Mouse (Mus musculus): ENCODE results near the gene Perp. TPM values are rescaled to one million over a fixed set of nuclear protein-coding genes. Genes with fewer than 3 reads are reported as not detected.
A peak's percentile ranks its signal among the peaks of the same experiment; 100 is the strongest.

The Perp gene
- polyA plus RNA-seq (2011; ENCODE audit: insufficient read depth, insufficient read length, low replicate concordance, missing spikeins) = 4.6 TPM in 1 of 2 replicates, not detected in the other

GRCm38 (mm10) chr10:18844441-18845286, at the start of gene Perp:
Gene Perp (plus strand): TSS chr10:18845020.
- peak within 1 kb of the TSS; percentile 51 for H3K4me3 ChIP-seq (replicated peaks; ENCODE audit: control insufficient read depth, low read depth, low read length)
- TF ChIP-seq CTCF (IDR thresholded peaks at IDR 0.05; ENCODE audit: control insufficient read depth, insufficient read depth, low read length) = no peak
- TF ChIP-seq POLR2A (IDR thresholded peaks at IDR 0.05; ENCODE audit: borderline replicate concordance, control insufficient read depth, low read depth, low read length) = 0 out of 2 replicates have a peak, but pooled peaks have one; percentile 10
- H3K27ac ChIP-seq (ENCODE audit: control insufficient read depth, insufficient read depth, low read depth, low read length, poor library complexity) = peak within 1 kb of the TSS; percentile 54; the same call in 1 of the 2 replicates

GRCm38 (mm10) chr10:18811751-18812150, 33.1 kb upstream of the Perp start:
- 88% methylated on average over 2 of the region's 2 CpGs for whole genome bisulfite sequencing
- no peak overlapping the region for H3K4me3 ChIP-seq (replicated peaks; ENCODE audit: control insufficient read depth, low read depth, low read length)
- H3K4me1 ChIP-seq (ENCODE audit: control insufficient read depth, insufficient read depth, low read length) = no peaks in the 10 kb centered on the region
- H3K27ac ChIP-seq (ENCODE audit: control insufficient read depth, insufficient read depth, low read depth, low read length, poor library complexity) = no peak overlapping the region
- TF ChIP-seq CTCF (IDR thresholded peaks at IDR 0.05; ENCODE audit: control insufficient read depth, insufficient read depth, low read length) (no peak), POLR2A (IDR thresholded peaks at IDR 0.05; ENCODE audit: borderline replicate concordance, control insufficient read depth, low read depth, low read length) (no peak)

More at GRCm38 (mm10) chr10:18844441-18845286, at the start of gene Perp:
- peaks cover 3% of the 10 kb centered on the region; the same call in 1 of the 2 replicates for H3K4me1 ChIP-seq (ENCODE audit: control insufficient read depth, insufficient read depth, low read length)
- WGBS = 6% methylated on average over 54 of the region's 54 CpGs

DNA sequence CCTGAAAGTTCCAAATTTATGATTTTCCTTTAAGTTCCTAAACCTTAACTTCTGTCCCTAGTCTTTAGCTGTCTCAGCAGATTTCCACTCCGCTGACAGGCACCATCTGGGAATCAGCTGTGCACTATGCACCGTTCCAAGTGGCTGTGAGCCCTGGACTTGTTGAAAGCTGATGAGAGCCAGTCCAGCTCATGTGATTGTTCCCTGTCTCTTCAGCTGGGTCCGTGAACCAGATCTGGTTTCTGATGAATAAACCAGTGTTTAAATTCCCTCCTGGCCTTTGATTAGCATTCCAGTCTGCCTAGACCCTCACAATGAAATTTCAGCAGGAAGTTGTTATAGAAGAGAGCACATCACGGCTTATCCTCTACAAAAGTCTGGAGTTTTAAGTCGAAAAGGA, 28.3 kb upstream of the Perp start:
- H3K4me3 ChIP-seq (replicated peaks; ENCODE audit: control insufficient read depth, low read depth, low read length) = no peak overlapping the region

GRCm38 (mm10) chr10:18825143-18825542, 19.7 kb upstream of the Perp start:
- TF ChIP-seq CTCF (IDR thresholded peaks at IDR 0.05; ENCODE audit: control insufficient read depth, insufficient read depth, low read length) (no peak), POLR2A (IDR thresholded peaks at IDR 0.05; ENCODE audit: borderline replicate concordance, control insufficient read depth, low read depth, low read length) (no peak)
- Histone ChIP-seq H3K4me1 (ENCODE audit: control insufficient read depth, insufficient read depth, low read length) (peaks cover 3% of the 10 kb centered on the region; the same call in 1 of the 2 replicates), H3K4me3 (replicated peaks; ENCODE audit: control insufficient read depth, low read depth, low read length) (no peak overlapping the region), H3K27ac (ENCODE audit: control insufficient read depth, insufficient read depth, low read depth, low read length, poor library complexity) (no peak overlapping the region)

More for the DNA sequence above, 28.3 kb upstream of the Perp start:
- no peak overlapping the region for H3K27ac ChIP-seq (ENCODE audit: control insufficient read depth, insufficient read depth, low read depth, low read length, poor library complexity)
- no peak for TF ChIP-seq POLR2A (IDR thresholded peaks at IDR 0.05; ENCODE audit: borderline replicate concordance, control insufficient read depth, low read depth, low read length)
- no peak for TF ChIP-seq CTCF (IDR thresholded peaks at IDR 0.05; ENCODE audit: control insufficient read depth, insufficient read depth, low read length)
- 83% methylated on average over 5 of the region's 5 CpGs for WGBS
- H3K4me1 ChIP-seq (ENCODE audit: control insufficient read depth, insufficient read depth, low read length) = no peaks in the 10 kb centered on the region

- no peak overlapping the region for H3K27ac ChIP-seq (ENCODE audit: control insufficient read depth, insufficient read depth, low read depth, low read length, poor library complexity)
- TF ChIP-seq CTCF (IDR thresholded peaks at IDR 0.05; ENCODE audit: control insufficient read depth, insufficient read depth, low read length) = no peak
- TF ChIP-seq POLR2A (IDR thresholded peaks at IDR 0.05; ENCODE audit: borderline replicate concordance, control insufficient read depth, low read depth, low read length) = no peak
- H3K4me3 ChIP-seq (replicated peaks; ENCODE audit: control insufficient read depth, low read depth, low read length) = no peak overlapping the region
- 12% methylated on average over 2 of the region's 2 CpGs for WGBS
- H3K4me1 ChIP-seq (ENCODE audit: control insufficient read depth, insufficient read depth, low read length) = peaks cover 3% of the 10 kb centered on the region; the same call in 1 of the 2 replicates
These were observed 18.7 kb upstream of the Perp start for GRCm38 (mm10) chr10:18826107-18826506.

DNA sequence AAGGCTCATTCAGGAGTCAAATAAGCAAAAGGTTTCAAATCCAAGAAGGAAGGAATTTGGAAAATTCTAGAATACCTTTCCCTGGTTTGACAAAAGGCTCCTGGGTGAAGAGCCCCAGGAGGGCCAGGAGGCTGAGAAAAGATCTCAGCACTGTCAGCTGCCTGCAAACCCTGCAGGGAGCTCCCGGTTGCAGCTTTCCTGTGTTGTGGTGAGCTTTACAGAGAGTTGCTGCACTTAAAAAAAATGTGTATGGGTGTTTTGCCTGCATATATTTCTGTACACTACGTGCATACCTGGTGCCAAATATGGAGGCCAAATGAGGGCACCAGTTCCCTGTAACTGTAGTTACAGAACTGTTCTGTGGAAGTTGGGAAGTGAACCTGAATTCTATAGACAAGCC, 16.9 kb upstream of the Perp start:
- TF ChIP-seq POLR2A (IDR thresholded peaks at IDR 0.05; ENCODE audit: borderline replicate concordance, control insufficient read depth, low read depth, low read length) (no peak), CTCF (IDR thresholded peaks at IDR 0.05; ENCODE audit: control insufficient read depth, insufficient read depth, low read length) (no peak)
- WGBS = 35% methylated on average over 2 of the region's 2 CpGs
- H3K4me1 ChIP-seq (ENCODE audit: control insufficient read depth, insufficient read depth, low read length) = peaks cover 3% of the 10 kb centered on the region; the same call in 1 of the 2 replicates
- H3K4me3 ChIP-seq (replicated peaks; ENCODE audit: control insufficient read depth, low read depth, low read length) = no peak overlapping the region
- H3K27ac ChIP-seq (ENCODE audit: control insufficient read depth, insufficient read depth, low read depth, low read length, poor library complexity) = no peak overlapping the region

DNA sequence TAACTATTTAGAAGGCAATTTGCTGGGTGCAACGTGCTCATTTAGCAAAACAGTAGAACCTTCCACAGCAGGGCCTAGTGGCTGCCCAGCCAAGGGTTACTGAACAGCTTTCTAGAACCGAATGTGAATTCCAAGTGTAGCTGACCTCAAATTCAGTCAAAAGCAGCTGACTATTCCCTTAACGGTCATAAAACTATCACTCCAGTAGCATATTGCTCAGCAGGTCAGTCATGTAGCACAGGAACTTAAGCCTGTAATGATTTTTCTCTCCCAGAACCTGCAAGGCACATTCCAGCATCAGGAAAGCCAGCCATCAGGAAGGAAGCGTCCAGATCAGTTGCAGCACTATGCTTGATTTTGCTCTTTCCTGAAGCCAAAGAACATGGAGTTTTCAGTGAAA, 14.5 kb upstream of the Perp start:
- no peak for TF ChIP-seq POLR2A (IDR thresholded peaks at IDR 0.05; ENCODE audit: borderline replicate concordance, control insufficient read depth, low read depth, low read length)
- no peak for TF ChIP-seq CTCF (IDR thresholded peaks at IDR 0.05; ENCODE audit: control insufficient read depth, insufficient read depth, low read length)
- Histone ChIP-seq H3K4me3 (replicated peaks; ENCODE audit: control insufficient read depth, low read depth, low read length) (no peak overlapping the region), H3K4me1 (ENCODE audit: control insufficient read depth, insufficient read depth, low read length) (no peaks in the 10 kb centered on the region), H3K27ac (ENCODE audit: control insufficient read depth, insufficient read depth, low read depth, low read length, poor library complexity) (no peak overlapping the region)
- WGBS = 73% methylated on average over 4 of the region's 4 CpGs

GRCm38 (mm10) chr10:18831823-18832222, 13.0 kb upstream of the Perp start:
- Histone ChIP-seq H3K27ac (ENCODE audit: control insufficient read depth, insufficient read depth, low read depth, low read length, poor library complexity) (no peak overlapping the region), H3K4me3 (replicated peaks; ENCODE audit: control insufficient read depth, low read depth, low read length) (no peak overlapping the region), H3K4me1 (ENCODE audit: control insufficient read depth, insufficient read depth, low read length) (no peaks in the 10 kb centered on the region)
- TF ChIP-seq POLR2A (IDR thresholded peaks at IDR 0.05; ENCODE audit: borderline replicate concordance, control insufficient read depth, low read depth, low read length) (no peak), CTCF (IDR thresholded peaks at IDR 0.05; ENCODE audit: control insufficient read depth, insufficient read depth, low read length) (no peak)
- WGBS = 48% methylated on average over 7 of the region's 7 CpGs

Measured in bone marrow, adult 2 months (tissue).